Mouse (Mus musculus): Measurements from ENCODE around the gene Pramel1. TPM values are rescaled to one million over a fixed set of nuclear protein-coding genes. Genes with fewer than 3 reads are reported as not detected.
"Not testable (repeated sequence)": the region's sequence is repeated elsewhere in the genome, so short reads cannot be mapped to it uniquely, and the experiment has no call there.

Gene Pramel1
- not detected in 2 replicates for polyA plus RNA-seq (2015; fragmentation: Nextera tagmentation; extraction: Ambion mirVana)

DNA sequence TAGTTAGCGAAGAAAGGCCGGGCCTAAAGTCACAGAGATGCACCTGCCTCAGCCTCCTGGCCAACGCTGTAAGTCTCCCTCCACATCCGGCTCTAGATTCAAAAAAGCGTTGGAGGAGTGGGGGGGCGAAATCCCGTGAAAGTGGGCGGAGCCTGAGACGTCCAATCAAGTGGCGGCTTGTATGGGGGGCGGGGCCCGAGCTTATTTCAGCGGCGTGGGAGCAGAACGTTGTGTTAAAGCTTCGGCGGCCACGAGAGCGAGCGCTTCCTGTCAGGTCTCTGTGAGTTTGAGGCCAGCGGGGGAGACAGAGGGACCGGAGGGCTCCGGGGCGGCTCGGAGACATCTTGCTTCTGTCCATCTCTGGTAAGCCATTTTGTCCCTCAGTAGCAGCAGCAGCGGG, at the start of gene Pramel1:
TSS of gene Pramel1 (plus strand) at position 248 of the 400 bp plus-strand sequence.
- Histone ChIP-seq H3K9ac (replicated peaks) (no peak within 1 kb of the TSS), H3K27me3 (replicated peaks) (no peaks in the 10 kb centered on the region), H3K4me1 (no peaks in the 10 kb centered on the region), H3K4me2 (no peak within 1 kb of the TSS), H3K27ac (replicated peaks) (no peak within 1 kb of the TSS), H3K4me3 (replicated peaks) (no peak within 1 kb of the TSS), H3K36me3 (no peaks in the 10 kb centered on the region), H3K9me3 (replicated peaks) (no peaks in the 10 kb centered on the region)
- ATAC-seq (ENCODE audit: low FRiP score): no peak
- WGBS: 80% methylated on average over 26 of the region's 26 CpGs

DNA sequence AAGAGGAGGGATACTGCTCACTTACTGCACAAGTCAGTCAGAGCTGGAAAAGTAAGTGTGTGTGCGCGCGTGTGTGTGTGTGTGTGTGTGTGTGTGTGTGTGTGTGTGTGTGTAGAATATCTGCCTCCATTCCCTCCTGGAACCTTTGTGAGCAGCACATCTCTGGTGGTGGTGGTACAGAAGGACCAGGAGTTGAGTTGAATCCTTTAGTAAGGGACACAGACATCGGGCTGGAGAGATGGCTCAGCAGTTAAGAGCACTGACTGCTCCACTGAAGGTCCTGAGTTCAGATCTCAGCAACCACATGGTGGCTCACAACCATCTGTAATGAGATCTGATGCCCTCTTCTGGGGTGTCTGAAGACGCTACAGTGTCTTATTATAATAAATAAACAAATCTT, 48.7 kb upstream of the Pramel1 start:
- H3K4me3 ChIP-seq (replicated peaks); H3K36me3 ChIP-seq; H3K9me3 ChIP-seq (replicated peaks); H3K9ac ChIP-seq (replicated peaks); H3K27ac ChIP-seq (replicated peaks); ATAC-seq (ENCODE audit: low FRiP score); H3K4me2 ChIP-seq: not testable (repeated sequence)
- Histone ChIP-seq H3K27me3 (replicated peaks) (peaks cover 29% of the 10 kb centered on the region), H3K4me1 (peaks cover 18% of the 10 kb centered on the region)
- 89% methylated on average over 5 of the region's 5 CpGs for WGBS

DNA sequence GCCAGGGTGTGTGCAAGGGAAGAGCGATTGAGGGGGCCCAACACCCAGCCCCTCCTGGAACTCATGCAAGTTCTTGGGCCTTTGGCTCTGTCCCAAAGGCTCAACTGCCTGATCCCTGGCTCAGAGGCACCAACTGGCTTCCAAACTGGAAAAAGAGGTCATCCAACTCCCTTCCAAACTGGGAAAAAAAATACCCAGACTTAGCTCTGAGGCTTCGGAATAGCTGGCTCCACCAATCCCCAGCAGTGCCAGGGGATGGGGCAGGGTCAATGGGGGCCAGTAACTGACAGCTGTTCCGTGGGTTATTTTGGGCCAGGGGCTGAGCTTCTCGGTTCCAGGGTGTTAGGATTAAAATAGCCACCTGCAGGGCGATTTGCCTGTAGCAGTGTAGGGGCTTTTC, 45.5 kb upstream of the Pramel1 start:
- 27% methylated on average over 5 of the region's 5 CpGs for WGBS
- Histone ChIP-seq H3K9me3 (replicated peaks) (no peaks in the 10 kb centered on the region), H3K36me3 (no peaks in the 10 kb centered on the region), H3K27me3 (replicated peaks) (peaks cover 49% of the 10 kb centered on the region), H3K9ac (replicated peaks) (no peak overlapping the region), H3K4me3 (replicated peaks) (no peak overlapping the region), H3K4me1 (peaks cover 20% of the 10 kb centered on the region), H3K4me2 (peak overlapping the region; percentile 100), H3K27ac (replicated peaks) (no peak overlapping the region)
- ATAC-seq (ENCODE audit: low FRiP score): no peak

DNA sequence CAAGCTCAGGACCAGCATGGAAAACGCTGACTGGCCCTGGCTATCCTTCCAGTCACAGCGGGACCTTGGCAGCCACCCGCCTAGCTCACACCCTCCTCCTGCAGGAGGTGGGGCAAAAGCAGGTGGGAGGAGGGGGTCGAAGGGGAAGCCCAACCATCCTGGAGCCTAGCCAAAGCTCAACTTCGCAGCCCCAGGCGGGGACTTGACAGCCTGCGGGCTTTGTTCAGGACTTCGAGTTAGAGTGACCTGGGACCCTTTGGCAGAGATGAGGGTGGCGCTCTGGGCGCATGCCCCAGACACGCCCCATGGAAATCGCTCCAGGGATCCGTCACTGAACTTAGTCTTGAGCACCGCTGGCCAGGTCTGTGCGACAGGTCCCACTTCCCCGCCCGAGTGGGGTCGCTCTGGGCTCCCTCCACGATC, 44.7 kb upstream of the Pramel1 start, which contains the start of gene Lrrc38:
TSS of gene Lrrc38 (plus strand) at position 274 of the 423 bp plus-strand sequence.
- peak; percentile 4; the same call in 1 of the 2 replicates for ATAC-seq (ENCODE audit: low FRiP score)
- Histone ChIP-seq H3K9me3 (replicated peaks) (no peaks in the 10 kb centered on the region), H3K4me1 (peaks cover 20% of the 10 kb centered on the region), H3K36me3 (no peaks in the 10 kb centered on the region), H3K4me3 (replicated peaks) (peak within 1 kb of the TSS; percentile 52), H3K9ac (replicated peaks) (peak within 1 kb of the TSS; percentile 58), H3K27me3 (replicated peaks) (peaks cover 49% of the 10 kb centered on the region), H3K4me2 (peak within 1 kb of the TSS; percentile 100), H3K27ac (replicated peaks) (no peak within 1 kb of the TSS)
- WGBS: under 1% methylated on average over 19 of the region's 19 CpGs

DNA sequence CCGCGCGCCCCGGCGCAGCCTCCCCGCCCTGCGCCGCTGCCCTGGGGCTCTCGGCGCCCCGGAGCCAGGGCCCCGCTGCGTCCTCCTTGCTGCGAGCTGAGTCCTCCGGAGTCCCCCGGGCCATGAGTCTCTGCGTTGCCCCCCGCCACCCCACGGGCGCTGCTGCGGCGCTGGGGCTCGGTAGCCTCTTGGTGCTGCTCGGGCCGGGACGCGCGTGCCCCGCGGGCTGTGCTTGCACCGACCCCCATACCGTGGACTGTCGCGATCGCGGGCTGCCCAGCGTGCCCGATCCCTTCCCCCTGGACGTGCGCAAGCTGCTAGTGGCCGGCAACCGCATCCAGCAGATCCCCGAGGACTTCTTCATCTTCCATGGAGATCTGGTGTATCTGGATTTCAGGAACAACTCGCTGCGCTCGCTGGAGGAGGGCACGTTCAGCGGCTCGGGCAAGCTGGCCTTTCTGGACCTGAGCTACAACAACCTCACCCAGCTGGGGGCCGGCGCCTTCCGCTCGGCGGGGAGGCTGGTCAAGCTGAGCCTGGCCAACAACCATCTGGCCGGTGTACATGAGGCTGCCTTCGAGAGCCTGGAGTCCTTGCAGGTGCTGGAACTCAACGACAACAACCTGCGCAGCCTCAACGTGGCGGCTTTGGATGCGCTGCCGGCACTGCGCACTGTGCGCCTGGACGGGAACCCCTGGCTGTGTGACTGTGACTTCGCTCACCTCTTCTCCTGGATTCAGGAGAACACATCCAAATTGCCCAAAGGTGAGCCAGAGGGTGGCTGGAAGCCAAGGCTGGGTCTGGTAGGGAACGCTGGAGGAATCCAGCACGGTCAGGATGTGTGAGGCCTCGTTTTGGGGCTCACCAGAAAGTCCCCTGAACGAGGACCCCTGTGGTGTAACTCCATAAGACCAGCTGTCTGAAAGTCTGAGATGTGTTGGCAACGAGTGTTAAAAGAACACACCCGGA, 43.9 kb upstream of the Pramel1 start:
- peak; percentile 72 for ATAC-seq (ENCODE audit: low FRiP score)
- H3K4me2 ChIP-seq: peak overlapping the region; percentile 100
- no peak overlapping the region for H3K27ac ChIP-seq (replicated peaks)
- no peaks in the 10 kb centered on the region for H3K9me3 ChIP-seq (replicated peaks)
- peak overlapping the region; percentile 58 for H3K9ac ChIP-seq (replicated peaks)
- WGBS: 3% methylated on average over 72 of the region's 72 CpGs
- no peaks in the 10 kb centered on the region for H3K36me3 ChIP-seq
- H3K27me3 ChIP-seq (replicated peaks): peaks cover 49% of the 10 kb centered on the region
- H3K4me1 ChIP-seq: peaks cover 20% of the 10 kb centered on the region
- H3K4me3 ChIP-seq (replicated peaks): peak overlapping the region; percentile 52

DNA sequence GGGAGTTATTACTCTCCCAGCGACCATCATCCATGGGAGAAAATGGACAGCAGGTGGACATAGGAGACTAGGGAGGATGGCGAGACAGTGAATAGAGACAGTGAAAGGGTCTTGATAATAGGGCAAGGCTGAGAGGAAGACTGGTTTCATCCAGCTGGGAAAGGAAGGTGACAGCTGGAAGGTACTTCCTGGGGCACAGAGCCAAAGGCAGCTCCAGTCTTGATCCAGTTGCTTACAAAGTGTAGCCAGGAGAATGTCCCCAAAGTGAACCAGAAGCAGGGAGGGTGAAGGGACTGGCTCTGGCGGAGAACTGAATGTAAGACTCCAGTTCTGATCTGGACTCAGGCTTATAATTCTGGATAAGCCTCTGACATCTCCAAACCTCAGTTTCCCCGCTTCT, 41.9 kb upstream of the Pramel1 start:
- Histone ChIP-seq H3K9me3 (replicated peaks) (no peaks in the 10 kb centered on the region), H3K4me1 (peaks cover 20% of the 10 kb centered on the region), H3K9ac (replicated peaks) (no peak overlapping the region), H3K4me2 (no peak overlapping the region), H3K27me3 (replicated peaks) (peaks cover 49% of the 10 kb centered on the region), H3K4me3 (replicated peaks) (no peak overlapping the region), H3K27ac (replicated peaks) (no peak overlapping the region), H3K36me3 (no peaks in the 10 kb centered on the region)
- ATAC-seq (ENCODE audit: low FRiP score): no peak
- WGBS: 84% methylated on average over 4 of the region's 4 CpGs

DNA sequence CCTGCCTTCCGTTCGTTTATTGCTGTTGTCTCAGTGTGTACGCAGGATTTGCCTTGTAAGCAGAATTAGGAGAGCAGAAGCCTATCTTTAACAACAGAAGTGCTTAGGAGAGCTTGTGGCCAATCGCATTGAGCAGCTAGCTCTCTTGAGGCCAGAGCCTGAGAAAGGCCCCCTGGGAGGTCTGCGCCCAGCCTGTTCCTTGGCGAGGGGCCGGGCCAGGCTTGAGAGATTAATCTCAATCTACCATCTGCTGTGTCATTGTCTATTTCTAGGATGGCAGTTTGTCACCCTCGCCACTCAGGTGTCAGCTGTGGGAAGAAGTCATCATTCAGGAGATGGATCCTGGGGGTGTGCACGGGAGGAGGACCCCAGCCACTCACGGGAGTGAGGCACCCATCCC, 32.7 kb upstream of the Pramel1 start:
- ATAC-seq (ENCODE audit: low FRiP score): no peak
- H3K27ac ChIP-seq (replicated peaks): no peak overlapping the region
- WGBS: 44% methylated on average over 10 of the region's 10 CpGs
- H3K9ac ChIP-seq (replicated peaks): no peak overlapping the region
- H3K27me3 ChIP-seq (replicated peaks): no peaks in the 10 kb centered on the region
- no peak overlapping the region for H3K4me2 ChIP-seq
- peaks cover 5% of the 10 kb centered on the region; the same call in 1 of the 2 replicates for H3K4me1 ChIP-seq
- no peaks in the 10 kb centered on the region for H3K9me3 ChIP-seq (replicated peaks)
- H3K4me3 ChIP-seq (replicated peaks): no peak overlapping the region
- H3K36me3 ChIP-seq: no peaks in the 10 kb centered on the region

DNA sequence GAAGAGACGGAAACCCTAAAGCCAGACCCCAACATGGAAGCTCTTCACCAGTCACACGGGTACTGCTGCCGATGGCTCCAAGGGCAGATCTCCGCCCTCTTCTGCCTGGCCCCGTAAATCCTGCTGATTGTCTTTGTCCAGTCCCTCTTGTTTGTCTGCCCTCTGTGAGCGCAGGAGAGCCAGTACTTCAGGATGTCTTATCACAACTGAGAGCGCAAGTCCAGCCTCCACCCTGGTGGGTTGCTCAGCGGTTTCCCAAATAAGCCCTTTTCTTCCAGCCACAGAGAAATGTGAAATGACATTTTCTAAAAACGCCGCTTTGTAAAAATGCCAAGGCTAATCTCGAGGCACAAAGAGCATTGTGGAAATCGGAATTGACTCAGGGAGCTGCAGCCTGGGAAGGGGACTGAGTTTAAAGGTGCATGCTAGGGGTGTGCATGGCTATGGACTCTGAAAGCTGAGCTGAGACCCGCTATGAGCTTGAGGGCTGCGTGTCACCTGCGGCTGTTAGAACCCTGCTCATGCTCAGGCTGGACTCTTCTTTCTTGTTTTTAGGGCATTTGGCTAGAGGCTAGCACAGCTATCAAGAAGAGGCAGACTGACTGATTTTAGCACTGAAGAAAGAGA, 27.7 kb upstream of the Pramel1 start:
- peak; percentile 61; the same call in 1 of the 2 replicates for ATAC-seq (ENCODE audit: low FRiP score)
- Histone ChIP-seq H3K4me1 (peaks cover 7% of the 10 kb centered on the region; the same call in 1 of the 2 replicates), H3K36me3 (no peaks in the 10 kb centered on the region), H3K9ac (replicated peaks) (no peak overlapping the region), H3K4me2 (peak overlapping the region; percentile 19; the same call in 1 of the 2 replicates), H3K9me3 (replicated peaks) (no peaks in the 10 kb centered on the region), H3K27ac (replicated peaks) (no peak overlapping the region), H3K27me3 (replicated peaks) (no peaks in the 10 kb centered on the region), H3K4me3 (replicated peaks) (no peak overlapping the region)
- WGBS: 30% methylated on average over 15 of the region's 15 CpGs

DNA sequence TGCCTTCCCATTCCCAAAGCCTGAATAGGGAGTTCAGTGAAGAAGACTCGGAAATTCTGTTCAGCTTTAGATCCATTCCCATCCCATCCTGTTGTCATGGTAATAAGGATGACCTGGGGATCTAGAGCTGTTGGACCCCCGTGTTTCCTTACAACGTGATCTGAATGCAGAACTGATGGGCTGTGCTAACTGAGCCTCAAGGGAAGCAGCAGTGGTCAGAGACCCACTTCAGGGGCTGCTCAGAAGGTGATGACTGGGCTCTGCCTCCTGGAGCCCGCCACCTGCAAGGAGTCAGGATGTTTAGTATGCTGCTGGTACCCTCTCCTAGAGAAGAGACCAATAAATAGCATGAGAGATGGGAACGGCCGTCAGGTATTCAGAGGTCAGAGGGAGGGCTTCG, 14.7 kb upstream of the Pramel1 start:
- no peak overlapping the region for H3K9ac ChIP-seq (replicated peaks)
- H3K4me3 ChIP-seq (replicated peaks): no peak overlapping the region
- H3K4me2 ChIP-seq: peak overlapping the region; percentile 37
- H3K4me1 ChIP-seq: peaks cover 17% of the 10 kb centered on the region
- ATAC-seq (ENCODE audit: low FRiP score): peak; percentile 54
- WGBS: 10% methylated on average over 7 of the region's 7 CpGs
- no peaks in the 10 kb centered on the region for H3K36me3 ChIP-seq
- peak overlapping the region; percentile 54 for H3K27ac ChIP-seq (replicated peaks)
- H3K27me3 ChIP-seq (replicated peaks): no peaks in the 10 kb centered on the region
- H3K9me3 ChIP-seq (replicated peaks): no peaks in the 10 kb centered on the region

DNA sequence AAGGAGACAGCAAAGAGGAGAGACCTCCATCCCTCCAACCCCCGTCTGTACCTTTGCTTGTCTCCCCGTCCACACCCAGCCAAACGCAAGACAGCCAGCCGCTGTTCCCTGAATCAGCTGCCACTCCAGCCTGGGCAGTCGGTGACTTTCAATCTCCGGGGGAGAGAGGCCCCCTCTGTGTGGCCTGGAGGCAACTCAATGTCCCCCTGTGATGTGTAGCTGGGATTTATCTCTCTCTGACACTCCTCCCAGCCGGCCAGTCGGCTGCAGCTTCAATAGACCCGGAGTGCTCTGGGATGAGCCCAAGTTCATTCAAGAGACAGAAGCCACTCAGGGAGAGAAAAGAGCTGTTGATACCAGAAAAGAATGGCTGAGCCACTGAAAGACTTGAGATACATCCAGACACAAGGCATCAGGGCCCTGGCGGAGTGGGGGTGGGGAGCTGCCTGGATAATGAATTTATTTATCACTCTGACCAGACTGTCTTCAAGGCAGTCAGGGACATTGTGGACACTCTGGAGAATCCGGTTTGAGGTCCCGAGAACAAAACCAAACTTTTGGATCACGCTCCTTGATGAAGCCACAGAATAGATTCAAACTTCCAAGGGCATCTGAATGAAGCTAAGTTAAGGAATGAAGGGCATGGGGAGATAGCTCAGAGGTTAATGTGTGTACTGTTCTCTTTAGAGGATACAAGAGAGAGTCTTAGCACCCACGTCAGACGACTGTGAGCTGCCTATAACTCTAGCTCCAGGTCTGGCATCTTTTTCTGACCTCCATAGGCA, 14.1 kb upstream of the Pramel1 start:
- H3K27ac ChIP-seq (replicated peaks): peak overlapping the region; percentile 54
- H3K27me3 ChIP-seq (replicated peaks): no peaks in the 10 kb centered on the region
- 9% methylated on average over 15 of the region's 15 CpGs for WGBS
- H3K4me1 ChIP-seq: peaks cover 17% of the 10 kb centered on the region
- H3K9ac ChIP-seq (replicated peaks): no peak overlapping the region
- ATAC-seq (ENCODE audit: low FRiP score): peak; percentile 64
- no peak overlapping the region for H3K4me3 ChIP-seq (replicated peaks)
- no peaks in the 10 kb centered on the region for H3K9me3 ChIP-seq (replicated peaks)
- peak overlapping the region; percentile 37 for H3K4me2 ChIP-seq
- no peaks in the 10 kb centered on the region for H3K36me3 ChIP-seq

DNA sequence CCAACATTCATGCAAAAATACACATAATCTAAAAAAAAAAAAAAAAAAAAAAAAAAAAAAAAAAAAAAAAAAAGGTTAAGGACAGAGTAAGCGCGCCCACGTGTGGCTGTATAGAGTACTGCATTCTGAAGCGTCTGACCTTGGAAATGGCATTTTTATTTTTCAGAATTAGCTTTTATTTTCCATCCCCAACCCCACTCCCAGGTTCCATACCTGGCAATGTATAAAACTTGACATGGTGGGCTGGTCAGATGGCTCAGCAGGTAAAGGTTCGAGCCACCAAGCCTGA, 13.6 kb upstream of the Pramel1 start:
- under 1% methylated on average over 5 of the region's 5 CpGs for WGBS
- ATAC-seq (ENCODE audit: low FRiP score): no peak
- Histone ChIP-seq H3K4me3 (replicated peaks) (no peak overlapping the region), H3K9me3 (replicated peaks) (no peaks in the 10 kb centered on the region), H3K9ac (replicated peaks) (no peak overlapping the region), H3K36me3 (no peaks in the 10 kb centered on the region), H3K27ac (replicated peaks) (no peak overlapping the region), H3K4me1 (peaks cover 17% of the 10 kb centered on the region), H3K27me3 (replicated peaks) (no peaks in the 10 kb centered on the region), H3K4me2 (peak overlapping the region; percentile 37; the same call in 1 of the 2 replicates)

All from neural tube, embryonic 15.5 days (tissue).